Mouse (Mus musculus) cerebellum, postnatal 10 days (tissue): ENCODE results near the gene Il17re.
A peak's percentile ranks its signal among the peaks of the same experiment; 100 is the strongest.

Source experiments
- DNase-seq, 2 experiments: peaks; one replicate each; pipeline ENCODE4 v3.0.0; 2021; ENCODE audit warnings: mixed read lengths in 2 of 2

Il17re gene

DNA sequence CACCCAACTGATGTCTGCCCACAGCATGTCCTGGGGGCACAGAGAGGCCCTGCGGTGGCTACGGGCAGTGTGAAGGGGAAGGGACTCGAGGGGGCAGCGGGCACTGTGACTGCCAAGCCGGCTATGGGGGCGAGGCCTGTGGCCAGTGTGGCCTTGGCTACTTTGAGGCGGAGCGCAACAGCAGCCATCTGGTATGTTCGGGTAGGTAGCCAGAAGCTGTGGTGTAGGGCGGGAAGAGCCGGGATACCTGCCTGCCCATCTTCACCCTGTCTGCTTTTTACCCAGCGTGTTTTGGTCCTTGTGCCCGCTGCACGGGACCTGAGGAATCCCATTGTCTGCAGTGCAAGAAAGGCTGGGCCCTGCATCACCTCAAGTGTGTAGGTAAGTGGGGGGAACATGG lies 31.1 kb downstream of the Il17re start:
- no peak for DNase-seq

DNA sequence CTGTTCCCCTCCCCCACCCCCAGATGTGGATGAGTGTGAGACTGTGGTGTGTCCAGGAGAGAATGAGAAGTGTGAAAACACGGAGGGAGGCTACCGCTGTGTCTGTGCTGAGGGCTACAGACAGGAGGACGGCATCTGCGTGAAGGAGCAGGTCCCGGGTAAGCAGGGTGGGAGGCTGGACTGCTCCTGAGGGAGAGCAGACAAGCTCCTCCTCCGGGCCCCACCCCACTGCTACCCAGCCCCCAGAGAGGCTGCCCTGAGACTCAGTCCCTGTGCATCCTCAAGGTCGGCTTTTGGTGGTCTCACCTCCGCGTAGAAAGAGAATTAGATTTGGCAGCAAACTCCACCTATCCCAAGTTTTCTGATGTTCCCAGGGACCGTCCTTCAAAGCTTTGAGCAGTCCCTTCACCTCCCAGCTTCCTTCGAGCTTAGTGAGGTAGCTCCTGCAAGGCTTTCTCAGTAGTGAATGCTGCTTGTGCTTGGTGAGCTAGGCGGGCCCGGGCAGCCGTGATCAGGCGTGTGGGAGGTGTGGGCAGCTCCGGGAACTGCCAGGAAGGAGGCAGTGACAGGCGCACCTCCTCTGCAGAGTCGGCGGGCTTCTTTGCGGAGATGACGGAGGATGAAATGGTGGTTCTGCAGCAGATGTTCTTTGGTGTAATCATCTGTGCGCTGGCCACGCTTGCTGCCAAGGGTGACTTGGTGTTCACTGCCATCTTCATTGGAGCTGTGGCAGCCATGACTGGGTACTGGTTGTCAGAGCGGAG lies 34.0 kb downstream of the Il17re start:
- no peak for DNase-seq

DNA sequence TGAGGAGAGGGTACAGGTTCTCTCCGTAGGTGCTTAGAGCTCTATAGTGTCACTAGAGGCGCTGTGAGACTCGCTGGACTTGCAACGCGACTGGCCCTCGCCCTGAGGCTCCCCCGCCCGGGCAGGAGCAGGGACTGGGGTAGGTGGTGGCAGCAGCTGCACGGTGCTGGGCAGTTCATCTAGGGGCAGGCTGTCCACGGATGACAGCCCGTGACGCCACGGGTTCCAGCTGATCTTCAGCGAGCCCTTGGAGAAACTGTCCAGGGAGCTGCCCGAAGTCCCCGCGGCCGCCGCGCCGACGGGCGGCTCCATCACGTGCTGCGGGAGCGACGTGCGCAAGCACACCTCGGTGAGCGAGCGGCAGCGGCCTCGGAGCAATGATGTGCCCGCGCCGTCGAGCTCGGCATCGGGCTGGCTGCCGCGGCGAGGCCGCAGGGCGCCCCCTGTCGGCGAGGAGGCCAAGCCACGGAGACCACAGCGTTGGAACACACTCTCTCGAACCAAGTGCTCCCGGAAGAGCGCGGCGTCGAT lies 36.0 kb downstream of the Il17re start:
- DNase-seq: peak; percentile 84 to 89

DNA sequence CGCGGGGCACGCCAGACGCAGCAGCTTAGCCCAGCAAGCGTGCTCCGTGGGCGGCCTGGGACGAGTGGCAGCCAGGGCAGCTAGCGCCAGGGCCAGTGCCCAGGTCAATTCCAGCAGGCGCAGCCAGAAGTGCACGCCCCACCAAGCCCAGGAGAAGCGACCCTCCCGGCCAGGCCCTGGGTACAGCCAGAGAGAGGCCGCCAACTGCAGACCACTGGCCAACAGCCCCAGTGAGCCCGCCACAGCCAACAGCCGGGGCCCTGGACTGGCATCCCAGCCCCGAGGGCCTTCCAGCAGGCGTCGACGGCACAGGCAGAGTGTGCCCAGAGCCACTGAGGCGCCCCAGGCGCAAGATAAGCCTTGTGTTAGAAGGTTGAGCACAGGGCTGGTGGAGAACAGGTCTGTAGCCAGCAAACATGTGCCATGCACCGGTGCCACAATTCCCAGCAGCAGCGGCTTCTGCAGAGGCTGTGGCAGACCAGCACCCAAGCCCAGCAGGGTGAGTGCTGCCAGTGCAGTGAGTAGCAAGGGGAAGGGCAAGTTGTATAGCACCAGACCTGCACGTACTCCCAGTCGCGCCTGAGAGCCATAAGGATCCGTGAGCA lies 36.9 kb downstream of the Il17re start:
- peak; percentile 63 to 66 for DNase-seq

DNA sequence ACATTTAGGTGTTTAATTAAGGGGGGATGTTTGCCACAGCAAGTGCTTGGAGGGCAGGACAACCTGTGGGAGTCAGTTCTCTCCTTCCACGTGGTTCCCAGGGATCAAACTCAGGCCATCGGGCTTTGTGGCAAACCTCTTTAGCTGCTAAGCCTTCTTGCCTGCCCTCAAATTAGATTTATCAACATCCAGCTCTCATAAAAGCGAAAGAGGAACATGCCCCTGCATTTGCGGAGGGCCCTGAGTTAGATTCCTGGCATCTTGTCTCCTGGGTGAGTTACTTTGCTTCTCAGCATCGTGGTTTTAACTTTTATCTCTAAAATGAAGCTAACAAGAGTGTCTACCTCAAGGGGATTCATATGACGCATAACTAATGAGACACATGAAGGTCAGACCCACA lies 41.1 kb downstream of the Il17re start:
- DNase-seq: no peak

DNA sequence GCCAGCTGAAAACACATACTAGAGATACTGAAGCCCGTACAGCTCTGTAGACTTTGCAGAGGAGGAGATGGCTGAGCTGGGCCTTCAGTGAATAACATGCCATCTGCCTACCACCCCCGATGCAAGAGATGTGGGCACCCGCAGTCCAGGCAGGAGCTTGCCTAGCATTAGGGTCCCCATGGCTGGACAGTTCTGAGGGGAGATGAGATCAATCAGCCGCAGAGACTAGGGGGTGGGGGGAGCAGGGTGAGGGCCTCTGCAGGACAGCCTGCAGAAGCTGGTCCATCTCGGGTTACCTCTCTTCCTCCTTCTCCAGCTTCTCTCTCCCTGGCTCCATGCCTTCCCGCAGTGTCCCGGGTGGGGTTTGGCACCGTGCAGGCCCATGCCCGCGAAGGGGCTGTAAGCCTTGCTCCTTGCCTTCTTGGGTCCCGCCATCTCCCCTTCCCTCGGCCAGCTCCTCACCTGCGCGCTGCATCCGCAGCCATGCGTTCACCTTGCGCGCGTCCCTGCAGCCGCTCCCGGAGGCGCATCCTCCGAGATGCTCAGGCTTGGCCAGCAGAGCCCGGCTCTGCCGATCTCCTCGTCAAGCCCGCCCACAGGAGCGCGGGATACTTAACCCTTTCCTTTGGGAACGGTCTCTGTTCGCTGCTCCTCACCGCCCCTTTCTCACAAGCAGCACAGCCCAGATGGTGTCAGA lies 43.3 kb downstream of the Il17re start, which contains the start of gene Prrt3:
Gene Prrt3, minus strand, starts transcription at position 544 of the 697 bp plus-strand sequence.
- peak; percentile 86 to 88 for DNase-seq

DNA sequence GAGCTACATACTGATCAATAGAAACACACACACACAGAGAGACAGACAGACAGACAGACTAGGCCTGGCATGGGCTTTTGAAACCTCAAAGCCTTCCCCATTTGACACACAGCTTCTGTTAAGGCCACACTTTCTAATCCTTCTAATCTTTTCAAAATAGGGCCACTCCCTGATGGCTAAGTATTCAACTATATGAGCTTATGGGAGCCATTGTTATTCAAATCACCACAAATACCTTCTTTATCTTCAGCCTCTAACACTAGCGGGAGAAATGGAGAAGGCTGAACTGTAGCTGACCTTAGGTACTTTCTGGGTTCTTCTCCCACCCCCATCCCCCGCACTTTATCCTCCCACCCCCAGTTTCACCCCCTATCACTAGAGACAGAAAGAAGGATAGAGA lies 44.5 kb downstream of the Il17re start:
- DNase-seq: no peak

DNA sequence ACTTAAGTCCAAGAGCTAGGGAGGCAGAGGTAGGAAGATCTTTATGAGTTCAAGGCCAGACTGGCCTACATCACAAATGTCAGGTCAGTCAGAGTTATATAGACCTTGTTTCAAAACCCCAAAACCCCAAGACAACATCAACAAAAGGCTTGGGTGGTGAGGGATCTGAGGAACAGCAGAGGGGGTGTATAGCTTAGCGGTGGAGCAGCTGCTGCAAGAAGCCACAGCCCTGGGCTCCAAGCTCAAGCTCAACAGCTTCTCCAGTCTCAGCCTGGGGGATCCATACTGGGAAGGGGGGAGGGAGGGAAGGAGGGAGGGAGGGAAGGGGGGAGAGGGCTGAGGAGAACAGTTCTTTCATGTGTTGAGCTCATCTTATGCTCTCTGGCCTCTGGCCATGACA lies 47.4 kb downstream of the Il17re start:
- DNase-seq: no peak

DNA sequence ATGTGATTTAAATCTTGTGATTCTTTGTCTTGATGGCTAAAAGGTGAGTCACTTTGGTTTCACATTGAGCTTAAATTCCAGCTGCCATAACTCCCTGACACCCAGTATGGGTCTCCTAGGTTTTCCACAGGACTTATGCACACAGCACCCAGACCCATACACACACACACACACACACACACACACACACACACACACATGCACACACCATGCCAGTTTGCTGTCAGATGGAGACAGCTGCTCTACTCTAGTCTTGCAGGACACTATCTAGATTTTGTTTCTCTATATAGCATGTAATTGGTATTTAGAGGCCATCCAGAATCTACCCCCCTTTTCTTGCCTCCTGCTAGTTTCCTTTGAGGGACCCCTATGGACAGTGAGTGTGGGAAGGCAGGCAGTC lies 48.8 kb downstream of the Il17re start:
- DNase-seq: no peak

DNA sequence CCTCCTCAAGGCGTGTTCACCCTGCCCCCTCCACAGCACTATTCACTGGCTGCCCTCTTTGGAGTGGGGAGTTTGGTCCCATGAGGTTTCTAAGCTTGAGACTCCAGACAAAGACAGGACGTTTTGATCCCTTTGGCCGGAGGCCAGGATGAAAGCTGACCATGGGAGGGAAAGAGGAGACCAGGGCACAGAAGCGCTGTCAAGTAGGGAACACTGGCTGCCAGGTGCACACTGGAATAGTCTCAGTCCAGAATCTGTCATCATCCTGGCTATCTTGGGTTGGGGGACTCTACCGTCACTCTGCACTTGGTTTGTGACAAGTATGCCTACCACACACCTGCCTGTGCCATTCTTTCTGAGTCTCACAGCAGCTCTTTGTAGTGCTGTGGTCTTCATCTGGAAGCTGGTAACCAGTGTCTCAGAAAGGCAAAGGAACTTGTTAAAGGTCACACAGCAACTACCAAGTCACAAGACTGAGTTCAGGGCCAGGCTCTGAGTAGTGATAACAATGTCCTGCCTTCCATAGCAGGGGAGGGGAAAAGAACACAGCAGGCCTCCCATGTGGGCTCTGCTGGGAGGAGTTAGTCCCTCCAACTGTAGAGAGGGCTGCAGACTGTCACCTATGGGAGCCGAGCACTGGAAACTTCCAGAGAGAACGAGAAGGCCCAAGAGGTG lies 50.1 kb downstream of the Il17re start:
- DNase-seq: peak; percentile 67 to 73

DNA sequence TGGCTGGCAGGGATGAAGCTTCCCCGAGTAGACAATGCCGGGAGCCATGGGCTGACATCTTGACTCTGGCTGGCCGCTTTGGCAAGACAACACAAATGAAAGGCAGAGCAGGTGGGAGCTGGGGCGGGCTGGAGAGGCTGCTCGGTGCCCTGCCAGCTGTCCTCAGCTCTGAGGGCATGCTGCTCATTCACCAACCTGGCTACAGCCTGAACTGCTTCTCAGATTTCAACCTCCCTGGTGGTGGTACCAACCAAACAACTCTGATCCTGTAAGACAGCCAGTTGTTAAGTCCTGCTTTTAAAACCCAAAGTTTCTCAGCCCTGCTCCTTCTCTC lies 50.6 kb downstream of the Il17re start:
- DNase-seq: peak; percentile 88 to 91

DNA sequence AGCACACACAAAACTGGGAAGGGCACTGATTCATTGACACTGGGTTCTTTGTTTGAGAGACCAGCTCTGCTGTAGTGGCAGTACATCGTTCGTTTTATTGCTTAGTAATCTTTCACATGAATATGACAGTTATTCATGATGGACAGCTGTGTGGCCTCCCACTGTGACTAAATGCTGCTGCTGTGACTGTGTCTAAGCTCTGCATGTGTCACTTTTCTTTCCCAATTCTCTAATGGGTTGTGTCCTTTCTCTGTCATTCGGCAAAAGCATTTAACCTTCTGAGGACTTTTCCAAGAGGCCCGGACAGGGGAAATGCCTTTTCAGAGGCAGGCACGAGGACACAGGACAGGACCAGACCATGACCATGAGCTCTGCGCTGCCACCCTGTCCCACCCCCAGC lies 55.7 kb downstream of the Il17re start:
- DNase-seq: no peak

DNA sequence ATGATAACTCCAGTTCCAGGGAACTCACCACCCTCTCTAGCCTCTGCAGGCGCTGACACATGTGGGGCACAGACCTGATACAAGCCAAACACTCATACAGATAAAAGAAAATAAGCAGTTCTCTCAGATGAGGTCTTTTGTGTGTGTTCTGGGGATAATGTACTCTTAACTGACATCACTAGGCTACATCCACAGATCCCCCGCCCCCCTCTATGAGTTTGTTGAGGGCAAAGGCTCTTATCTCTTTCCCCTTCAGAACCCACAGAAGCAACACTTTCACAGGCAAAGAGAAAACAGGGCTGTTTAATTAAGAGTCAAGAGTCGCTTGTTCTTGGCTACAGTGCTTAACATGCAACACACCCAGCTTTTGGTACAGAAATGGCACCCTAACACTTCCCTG lies 56.3 kb downstream of the Il17re start:
- no peak for DNase-seq

DNA sequence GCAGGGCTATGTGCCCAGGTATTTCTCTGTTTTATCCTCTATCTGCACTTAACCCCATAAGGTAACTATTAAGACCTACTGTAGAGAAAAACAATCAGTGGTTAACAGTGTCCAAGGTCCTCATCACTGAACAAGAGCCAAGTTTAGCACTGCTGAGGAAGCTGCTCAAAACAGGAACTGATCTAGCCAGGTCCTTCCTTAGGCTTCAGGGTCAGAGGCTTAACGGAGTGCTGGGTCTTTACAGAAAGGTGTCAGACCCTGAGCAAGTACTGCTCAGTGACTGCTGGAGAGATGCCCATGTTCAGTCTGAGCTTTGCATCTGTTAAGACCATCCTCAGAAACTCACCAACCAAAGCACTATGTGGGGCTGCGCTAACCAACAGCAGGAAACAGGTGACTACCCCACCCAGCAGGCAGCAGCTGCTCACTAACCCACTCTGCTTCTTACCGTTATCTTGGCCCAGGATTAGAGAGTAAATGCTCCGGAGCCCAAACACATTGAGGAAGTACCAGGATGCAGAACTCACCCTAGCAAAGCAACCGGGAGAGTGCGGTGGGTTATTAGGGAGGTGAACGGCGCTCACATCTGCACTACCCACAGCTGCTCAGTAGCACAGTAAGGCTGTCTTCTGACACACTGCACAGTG lies 59.3 kb downstream of the Il17re start:
- DNase-seq: no peak
